Mouse (Mus musculus) erythroblast, embryonic 14.5 days (primary cell): ENCODE data around the gene Gm5767. TPM values are rescaled to one million over a fixed set of nuclear protein-coding genes. Genes with fewer than 3 reads are reported as not detected.

Source experiments
- H3K27me3 ChIP-seq: 2 replicates; pipeline ENCODE4 v1.6.1; 2012; ENCODE audit warnings: inconsistent platforms; ENCODE audit not compliant: control insufficient read depth
- H3K36me3 ChIP-seq: 2 replicates; pipeline ENCODE4 v1.6.1; 2012; ENCODE audit warnings: mild to moderate bottlenecking, inconsistent platforms; ENCODE audit not compliant: control insufficient read depth
- H3K4me1 ChIP-seq: 2 replicates; pipeline ENCODE4 v1.6.1; 2012; ENCODE audit warnings: inconsistent platforms; ENCODE audit not compliant: control insufficient read depth
- H3K4me3 ChIP-seq: replicated peaks from 2 replicates; pipeline ENCODE3; 2012; ENCODE audit warnings: moderate library complexity, mild to moderate bottlenecking, inconsistent platforms
- H3K9me3 ChIP-seq: 2 replicates; pipeline ENCODE4 v1.6.1; 2012; ENCODE audit warnings: low read length, inconsistent platforms, mixed read lengths; ENCODE audit not compliant: control insufficient read depth
- GATA1 ChIP-seq: IDR thresholded peaks from 2 replicates; pipeline ENCODE4 v1.6.1; 2012; ENCODE audit warnings: low read length, inconsistent platforms, mixed read lengths
- TAL1 ChIP-seq: IDR thresholded peaks from 3 replicates; pipeline ENCODE4 v1.6.1; 2012; ENCODE audit warnings: low read length, inconsistent platforms, mixed read lengths
- polyA plus RNA-seq: library from polyadenylated mRNA; stranded (reverse); fragments of >175 nt; gene quantifications from 2 replicates; pipeline ENCODE4 v1.2.3, GENCODE M21; 2012

The Gm5767 gene
- polyA plus RNA-seq, 1 experiment: not detected

DNA sequence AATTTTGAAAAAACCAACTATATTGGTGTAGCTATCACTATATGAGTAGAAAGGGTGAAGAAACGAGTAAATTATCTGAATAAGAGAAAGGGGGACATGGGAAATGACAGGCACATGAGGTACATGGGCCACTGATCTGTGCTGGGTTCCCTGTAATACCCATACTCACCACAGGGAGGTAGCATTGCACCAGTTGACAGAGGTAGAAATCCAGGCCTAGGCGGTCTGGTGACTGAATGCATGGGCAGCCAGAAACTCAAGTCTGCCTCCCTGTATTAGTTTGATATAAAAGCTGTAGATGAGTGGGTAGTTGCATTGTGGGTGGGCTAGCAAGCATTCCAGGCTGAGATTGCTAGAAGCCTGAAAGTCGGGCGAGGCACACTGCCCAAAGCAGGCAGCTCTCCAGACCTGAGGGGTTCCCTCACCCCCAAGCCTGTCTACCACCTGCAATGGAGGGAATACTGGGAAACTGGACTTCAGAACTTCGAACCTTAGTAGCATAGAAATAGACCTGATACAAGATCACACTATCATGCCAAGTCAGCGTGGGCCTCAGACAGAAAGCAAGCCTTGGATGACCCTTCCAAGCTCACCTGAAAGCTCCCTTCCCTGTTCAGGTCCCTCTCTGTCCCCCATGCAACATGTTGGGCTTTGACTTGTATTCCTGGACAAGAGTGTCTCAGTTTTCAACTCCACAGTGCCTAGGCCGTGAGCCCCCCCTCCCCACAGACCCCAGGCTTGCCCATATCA lies 5.7 kb downstream of the Gm5767 start:
- peak overlapping the region; percentile 63 for H3K4me3 ChIP-seq
- H3K27me3 ChIP-seq: no peaks in the 10 kb centered on the region
- peaks cover 97% of the 10 kb centered on the region for H3K36me3 ChIP-seq
- peaks cover 89% of the 10 kb centered on the region for H3K4me1 ChIP-seq
- H3K9me3 ChIP-seq: no peaks in the 10 kb centered on the region
- TF ChIP-seq TAL1 (no peak), GATA1 (no peak)

DNA sequence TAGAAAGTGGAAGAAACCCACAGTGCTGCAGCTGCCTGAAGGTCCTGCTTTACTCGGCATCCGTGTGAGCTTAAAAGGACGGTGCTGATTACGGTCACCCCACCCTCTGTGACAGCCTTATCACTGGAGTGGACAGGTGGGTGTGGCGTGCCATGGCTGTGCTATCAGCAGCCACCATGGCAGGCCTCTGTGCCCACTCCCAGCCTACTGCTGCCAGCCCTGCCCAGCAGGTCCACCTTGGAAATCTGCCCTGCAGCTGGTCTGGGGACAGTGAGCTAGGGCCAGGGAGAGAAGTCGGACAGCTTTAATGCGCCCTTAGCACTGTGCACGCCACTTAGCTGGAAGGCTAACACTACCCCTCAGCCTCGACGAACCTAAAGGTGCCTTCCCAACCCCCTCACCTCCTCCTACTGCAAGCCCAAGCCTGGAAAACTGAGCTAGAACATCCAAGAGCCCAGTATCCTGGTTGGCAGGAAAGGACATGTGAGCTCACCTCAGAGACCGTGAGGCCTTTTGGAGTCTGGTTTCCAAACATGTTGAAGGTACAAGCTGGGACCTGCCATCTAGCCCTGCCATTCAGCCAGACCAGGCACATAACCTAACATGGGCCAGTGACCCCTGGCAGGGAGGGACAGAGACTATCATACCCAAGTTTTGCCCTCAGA lies 6.4 kb downstream of the Gm5767 start:
- peaks cover 100% of the 10 kb centered on the region for H3K36me3 ChIP-seq
- TF ChIP-seq TAL1 (peak; percentile 98), GATA1 (peak; percentile 99)
- peaks cover 95% of the 10 kb centered on the region for H3K4me1 ChIP-seq
- H3K27me3 ChIP-seq: no peaks in the 10 kb centered on the region
- peak overlapping the region; percentile 63 for H3K4me3 ChIP-seq
- H3K9me3 ChIP-seq: no peaks in the 10 kb centered on the region

DNA sequence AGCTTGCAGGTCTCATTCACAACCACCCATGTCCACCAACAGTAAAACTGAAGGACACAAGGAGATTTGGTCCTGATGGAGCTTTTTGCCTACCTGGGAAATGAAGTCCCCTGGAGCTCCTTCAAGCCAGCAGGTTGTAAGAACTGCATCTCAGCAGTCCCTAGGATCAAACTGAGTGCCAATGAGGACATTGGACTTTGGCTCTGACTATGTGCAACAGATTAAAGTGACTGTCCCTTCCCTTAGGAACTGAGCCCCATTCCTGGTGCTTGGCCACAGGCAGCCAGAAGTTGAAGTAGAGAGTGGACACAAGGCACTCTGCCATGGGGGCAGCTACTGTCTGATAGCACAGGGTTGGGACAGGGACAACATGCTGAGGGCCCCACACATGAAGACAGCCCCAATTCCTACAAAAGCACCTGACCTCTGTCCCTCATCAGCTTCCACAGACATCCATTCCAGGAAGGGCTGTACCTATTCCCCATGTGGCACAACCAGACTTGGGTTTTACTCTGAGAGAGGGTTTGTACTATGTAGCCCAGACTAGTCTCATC lies 7.1 kb downstream of the Gm5767 start:
- Histone ChIP-seq H3K36me3 (peaks cover 100% of the 10 kb centered on the region), H3K9me3 (no peaks in the 10 kb centered on the region), H3K4me3 (peak overlapping the region; percentile 63), H3K4me1 (peaks cover 96% of the 10 kb centered on the region), H3K27me3 (no peaks in the 10 kb centered on the region)
- TF ChIP-seq GATA1: no peak
- no peak for TF ChIP-seq TAL1

DNA sequence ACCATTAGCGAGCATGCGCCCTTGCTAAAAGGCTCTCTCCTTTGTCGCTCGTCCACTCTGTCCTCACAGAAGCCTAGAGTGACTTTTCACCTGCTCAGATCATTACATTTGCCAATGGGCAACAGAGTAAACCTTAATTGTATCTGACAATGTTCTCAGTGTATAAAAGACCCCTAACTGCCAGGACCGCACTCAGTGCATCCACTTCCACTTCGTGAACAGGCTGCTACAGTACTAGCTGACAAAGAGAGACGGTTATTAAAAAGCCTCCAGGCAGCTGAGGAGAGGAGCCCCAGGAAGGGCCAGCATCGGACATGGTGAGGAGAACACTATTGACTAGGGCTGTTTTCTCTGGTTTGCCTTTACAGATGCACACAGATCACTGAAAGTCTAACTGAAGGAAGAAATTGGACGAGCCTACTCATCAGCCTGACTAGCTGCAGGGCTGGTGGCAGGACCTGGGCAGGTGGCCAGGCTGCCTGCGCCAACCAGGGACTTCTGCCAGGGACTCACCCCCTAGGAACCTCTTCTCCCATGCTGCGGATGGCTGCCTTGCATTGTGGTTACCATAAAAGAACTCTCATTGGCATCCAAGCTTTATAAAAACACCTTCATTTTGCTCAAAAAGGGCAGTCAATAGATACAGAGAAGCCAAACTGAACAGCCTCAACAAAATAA lies 9.5 kb downstream of the Gm5767 start:
- no peak for TF ChIP-seq TAL1
- no peak for TF ChIP-seq GATA1
- Histone ChIP-seq H3K4me1 (peaks cover 86% of the 10 kb centered on the region), H3K9me3 (no peaks in the 10 kb centered on the region), H3K27me3 (no peaks in the 10 kb centered on the region), H3K36me3 (peaks cover 100% of the 10 kb centered on the region), H3K4me3 (no peak overlapping the region)

DNA sequence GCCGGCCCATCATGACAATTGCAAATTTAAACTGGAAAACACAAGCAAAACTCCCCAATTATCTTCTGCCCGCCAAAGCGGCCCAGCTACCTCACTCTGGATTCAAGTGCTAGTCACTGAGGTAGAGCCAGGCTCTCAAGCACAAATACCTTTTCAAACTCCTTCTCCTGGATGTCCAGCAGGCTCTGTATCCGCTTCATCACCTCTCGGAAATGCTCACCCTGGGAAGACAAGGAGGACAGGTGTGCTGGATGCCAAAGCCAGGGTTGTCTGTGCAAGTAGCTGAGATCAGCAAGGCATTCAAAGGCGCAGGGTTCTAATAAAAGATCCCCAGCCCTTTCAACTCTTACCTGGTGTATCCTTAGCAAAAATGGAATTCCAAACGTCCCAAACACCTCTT lies 10.6 kb downstream of the Gm5767 start:
- Histone ChIP-seq H3K27me3 (no peaks in the 10 kb centered on the region), H3K4me3 (no peak overlapping the region), H3K36me3 (peaks cover 100% of the 10 kb centered on the region), H3K4me1 (peaks cover 77% of the 10 kb centered on the region), H3K9me3 (no peaks in the 10 kb centered on the region)
- TF ChIP-seq TAL1 (no peak), GATA1 (no peak)

DNA sequence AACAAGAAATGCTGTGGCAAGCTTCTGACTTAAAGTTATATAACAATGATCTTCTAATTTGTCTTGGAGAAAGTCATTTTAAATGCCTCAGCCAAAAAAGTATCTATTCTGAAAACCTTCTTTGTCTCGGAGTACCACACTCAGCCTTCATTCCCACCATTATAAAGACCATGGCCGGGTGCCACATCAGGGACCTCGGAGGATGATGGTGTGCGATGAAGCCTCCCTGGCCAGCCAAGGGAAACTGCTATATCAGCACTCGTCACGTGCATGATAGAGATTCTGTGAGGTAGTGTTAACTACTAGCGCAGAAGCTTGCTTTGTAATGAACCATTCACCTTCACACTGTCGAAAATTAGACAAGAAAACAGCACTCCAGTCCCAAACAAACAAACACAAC lies 19.0 kb downstream of the Gm5767 start:
- H3K9me3 ChIP-seq: no peaks in the 10 kb centered on the region
- H3K4me1 ChIP-seq: peaks cover 19% of the 10 kb centered on the region
- peaks cover 100% of the 10 kb centered on the region for H3K36me3 ChIP-seq
- H3K4me3 ChIP-seq: no peak overlapping the region
- no peaks in the 10 kb centered on the region; the same call in 1 of the 2 replicates for H3K27me3 ChIP-seq
- TF ChIP-seq TAL1: no peak
- TF ChIP-seq GATA1: no peak

DNA sequence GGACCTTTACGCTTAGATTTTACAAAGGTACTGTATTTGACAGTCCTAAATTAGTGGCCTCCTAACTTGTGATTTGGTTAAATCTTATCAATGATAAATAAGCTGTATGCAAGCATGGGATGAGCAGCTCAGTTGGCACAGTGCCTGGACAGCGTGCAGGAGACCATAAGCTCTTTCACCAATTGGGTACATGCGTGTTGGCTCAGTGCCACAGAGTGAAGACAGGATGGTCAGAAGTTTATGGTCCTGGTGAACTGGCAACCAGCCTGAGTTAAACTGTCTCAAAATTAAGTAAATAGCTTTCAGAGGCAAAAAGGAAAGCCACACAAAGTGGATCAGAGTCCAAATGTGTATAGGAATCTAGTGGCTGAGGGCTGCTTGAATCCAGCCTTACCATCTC lies 20.0 kb downstream of the Gm5767 start:
- no peaks in the 10 kb centered on the region; the same call in 1 of the 2 replicates for H3K27me3 ChIP-seq
- peaks cover 100% of the 10 kb centered on the region for H3K36me3 ChIP-seq

DNA sequence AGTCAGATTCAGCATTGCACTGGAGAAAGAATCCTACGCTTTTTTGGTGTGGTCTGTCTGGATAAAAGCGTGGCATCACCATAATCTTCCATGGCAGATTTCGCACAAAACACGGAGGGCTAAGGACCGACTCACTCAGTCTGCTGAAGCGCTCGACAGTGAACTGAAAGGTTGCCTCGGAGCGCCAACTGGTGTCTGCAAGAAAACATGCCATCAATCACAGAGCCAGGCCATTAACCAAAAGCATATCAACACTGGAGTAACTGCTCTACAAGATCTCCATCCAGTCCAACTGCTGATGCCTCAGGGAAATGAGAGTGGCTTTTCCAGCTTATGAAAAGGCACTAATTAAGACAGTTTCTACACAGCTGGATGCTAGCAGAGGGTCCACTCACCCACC lies 31.4 kb downstream of the Gm5767 start:
- TF ChIP-seq TAL1 (no peak), GATA1 (no peak)
- peaks cover 100% of the 10 kb centered on the region for H3K36me3 ChIP-seq
- no peaks in the 10 kb centered on the region for H3K9me3 ChIP-seq
- H3K27me3 ChIP-seq: no peaks in the 10 kb centered on the region
- peaks cover 52% of the 10 kb centered on the region for H3K4me1 ChIP-seq
- H3K4me3 ChIP-seq: no peak overlapping the region

More for the DNA sequence above, 20.0 kb downstream of the Gm5767 start:
- Histone ChIP-seq H3K4me3 (no peak overlapping the region), H3K9me3 (no peaks in the 10 kb centered on the region), H3K4me1 (peaks cover 17% of the 10 kb centered on the region)
- TF ChIP-seq GATA1 (no peak), TAL1 (no peak)

DNA sequence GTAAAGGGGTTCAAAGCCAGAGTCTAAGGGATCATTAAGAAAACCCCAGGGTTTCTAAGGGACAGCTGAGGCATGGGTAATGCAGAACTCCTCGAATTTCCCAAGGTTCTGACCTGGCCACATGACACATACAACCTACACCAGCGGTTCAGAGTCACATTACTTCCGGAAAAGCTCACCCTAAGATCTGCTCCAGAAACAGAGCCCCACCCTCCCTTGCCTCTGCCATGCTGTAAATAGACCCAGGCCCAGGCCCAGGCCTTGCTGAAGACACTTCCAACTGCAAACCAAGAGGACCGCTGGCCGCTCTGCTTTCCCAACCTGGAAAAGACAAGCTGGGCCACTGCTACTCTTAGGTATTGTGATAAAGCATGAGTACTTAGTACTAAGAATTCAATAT lies 34.3 kb downstream of the Gm5767 start:
- peaks cover 100% of the 10 kb centered on the region for H3K36me3 ChIP-seq
- H3K27me3 ChIP-seq: no peaks in the 10 kb centered on the region
- H3K4me1 ChIP-seq: peaks cover 61% of the 10 kb centered on the region
- TF ChIP-seq GATA1 (no peak), TAL1 (no peak)
- H3K9me3 ChIP-seq: no peaks in the 10 kb centered on the region
- H3K4me3 ChIP-seq: no peak overlapping the region
